Mouse (Mus musculus) brain, embryonic 14.5 days (tissue): Measurements from ENCODE around the gene Nbea. TPM values are rescaled to one million over a fixed set of nuclear protein-coding genes. Genes with fewer than 3 reads are reported as not detected.

Source experiments
- DNase-seq: peaks from one replicate; pipeline ENCODE4 v3.0.0-alpha.2; 2011; ENCODE audit warnings: low read depth
- CTCF ChIP-seq: fragments of 200-500 bp; IDR thresholded peaks from 2 replicates; pipeline ENCODE4 v1.5.1; 2012; ENCODE audit warnings: inconsistent platforms, mild to moderate bottlenecking, moderate library complexity, borderline replicate concordance; ENCODE audit not compliant: insufficient read depth, insufficient read length; ENCODE audit errors: extremely low read depth
- POLR2A ChIP-seq: fragments of 200-500 bp; IDR thresholded peaks from 2 replicates; pipeline ENCODE4 v1.6.1; 2012; ENCODE audit warnings: mild to moderate bottlenecking, inconsistent platforms, borderline replicate concordance; ENCODE audit not compliant: poor library complexity, insufficient read depth, insufficient read length, severe bottlenecking; ENCODE audit errors: extremely low read depth
- polyA plus RNA-seq: library from polyadenylated mRNA; depleted of rRNA; stranded (reverse); fragments of >200 nt; gene quantifications from 2 replicates; pipeline ENCODE4 v1.2.3, GENCODE M21; 2012

Gene Nbea
- polyA plus RNA-seq, 1 experiment: 156 TPM

GRCm38 (mm10) chr3:55775753-55776152 is 407.7 kb downstream of the Nbea start:
- peak; percentile 28 for DNase-seq
- TF ChIP-seq POLR2A (no peak), CTCF (no peak)

GRCm38 (mm10) chr3:55775245-55775644 is 408.3 kb downstream of the Nbea start:
- peak; percentile 76 for DNase-seq
- TF ChIP-seq CTCF: no peak
- TF ChIP-seq POLR2A: no peak

GRCm38 (mm10) chr3:55774203-55774602 is 409.3 kb downstream of the Nbea start:
- no peak for TF ChIP-seq CTCF
- TF ChIP-seq POLR2A: no peak
- DNase-seq: peak; percentile 79

GRCm38 (mm10) chr3:55769308-55769707 is 414.2 kb downstream of the Nbea start:
- DNase-seq: no peak
- TF ChIP-seq POLR2A (no peak), CTCF (no peak)

GRCm38 (mm10) chr3:55768654-55769053 is 414.8 kb downstream of the Nbea start:
- no peak for DNase-seq
- TF ChIP-seq CTCF: no peak
- no peak for TF ChIP-seq POLR2A

- DNase-seq: no peak
- TF ChIP-seq POLR2A (no peak), CTCF (no peak)
These were observed 419.9 kb downstream of the Nbea start for GRCm38 (mm10) chr3:55763591-55763990.

- peak; percentile 74 for DNase-seq
- TF ChIP-seq POLR2A (no peak), CTCF (peak; percentile 32; the same call in 1 of the 2 replicates)
These were observed 425.2 kb downstream of the Nbea start for GRCm38 (mm10) chr3:55758297-55758696.

- TF ChIP-seq POLR2A (no peak), CTCF (no peak)
- DNase-seq: peak; percentile 92
These were observed 426.8 kb downstream of the Nbea start for GRCm38 (mm10) chr3:55756602-55757190.

- TF ChIP-seq POLR2A (no peak), CTCF (no peak)
- peak; percentile 91 for DNase-seq
These were observed 427.5 kb downstream of the Nbea start for GRCm38 (mm10) chr3:55755805-55756601.

GRCm38 (mm10) chr3:55754981-55755608 is 428.4 kb downstream of the Nbea start:
- DNase-seq: peak; percentile 71
- TF ChIP-seq POLR2A (no peak), CTCF (no peak)

GRCm38 (mm10) chr3:55753872-55754271 is 429.6 kb downstream of the Nbea start:
- TF ChIP-seq POLR2A: no peak
- no peak for TF ChIP-seq CTCF
- no peak for DNase-seq
